Mouse (Mus musculus): ENCODE measurements around the gene Khdc4. TPM values are rescaled to one million over a fixed set of nuclear protein-coding genes. Genes with fewer than 3 reads are reported as not detected.

The Khdc4 gene
- total and polyA plus RNA-seq, 3 experiments: 47.4 to 71.0 TPM; not detected in 1

DNA sequence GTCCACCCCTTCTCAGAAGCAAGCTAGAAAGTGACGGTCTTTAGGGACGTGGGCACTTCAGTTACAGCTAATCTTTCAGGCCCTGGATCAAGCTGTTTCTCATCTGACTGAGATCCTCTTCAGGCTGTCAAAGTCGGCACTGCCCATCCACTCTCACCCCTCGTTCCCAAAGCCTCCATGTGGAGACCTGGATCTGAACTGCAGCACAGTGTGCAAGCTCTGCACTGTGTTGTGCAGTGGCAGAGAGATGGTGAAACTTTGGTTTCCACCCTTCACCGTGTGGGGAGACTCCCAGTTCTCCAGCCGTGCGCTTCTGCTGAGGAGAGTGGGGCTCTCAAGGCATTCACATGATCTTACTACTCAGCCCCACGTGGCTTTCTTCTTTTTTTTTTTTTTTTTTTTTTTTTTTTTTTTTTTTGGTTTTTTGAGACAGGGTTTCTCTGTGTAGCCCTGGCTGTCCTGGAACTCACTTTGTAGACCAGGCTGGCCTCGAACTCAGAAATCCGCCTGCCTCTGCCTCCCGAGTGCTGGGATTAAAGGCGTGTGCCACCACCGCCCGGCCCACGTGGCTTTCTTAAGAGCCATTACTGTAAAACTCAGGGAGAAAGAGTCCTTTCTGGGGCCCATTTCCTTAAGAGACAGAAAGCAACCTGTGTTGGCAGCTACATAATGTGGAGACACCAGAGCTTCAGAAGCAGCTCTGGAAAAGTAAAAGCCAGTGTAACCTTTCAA is 60.7 kb downstream of the Khdc4 start:
- DNase-seq (ENCODE audit: low read depth, low spot score): peak; percentile 72
- Histone ChIP-seq H3K27me3 (ENCODE audit: control insufficient read depth in 1 of 2, insufficient read depth in 2 of 2, low read length in 2 of 2) (no peaks in the 10 kb centered on the region), H3K4me3 (ENCODE audit: control insufficient read depth in 1 of 2, insufficient read depth in 1 of 2, low read depth in 2 of 2, low read length in 2 of 2) (peak overlapping the region; percentile 55 to 79), H3K4me1 (ENCODE audit: control insufficient read depth in 1 of 2, insufficient read depth in 2 of 2, low read length in 2 of 2) (peaks cover 0 to 21% of the 10 kb centered on the region in 2 experiments; a peak in 3 of 4 replicates), H3K36me3 (ENCODE audit: control insufficient read depth in 1 of 2, insufficient read depth in 2 of 2, low read length in 2 of 2) (peaks cover 0 to 7% of the 10 kb centered on the region in 2 experiments; a peak in 2 of 4 replicates), H3K79me2 (ENCODE audit: control insufficient read depth, insufficient read depth, low read length, poor library complexity) (no peaks in the 10 kb centered on the region; the same call in 1 of the 2 replicates), H3K9me3 (replicated peaks; ENCODE audit: insufficient read depth, low read length) (no peaks in the 10 kb centered on the region), H3K27ac (ENCODE audit: control insufficient read depth, low read depth, low read length) (peak overlapping the region; percentile 62), H3K9ac (ENCODE audit: control insufficient read depth, low read depth, low read length, poor library complexity, severe bottlenecking) (peak overlapping the region; percentile 72)
- TF ChIP-seq ETS1 (IDR thresholded peaks at IDR 0.05; ENCODE audit: low read depth, low read length): 0 out of 2 replicates have a peak, but pooled peaks have one; percentile 7
- peak; percentile 89 for TF ChIP-seq MAX (IDR thresholded peaks at IDR 0.05; ENCODE audit: low read length)
- peak; percentile 50 for TF ChIP-seq NELFE (IDR thresholded peaks at IDR 0.05; ENCODE audit: low read depth, low read length)
- no peak for TF ChIP-seq E2F4 (IDR thresholded peaks at IDR 0.05; ENCODE audit: borderline replicate concordance, low read depth, low read length)
- no peak for TF ChIP-seq GATA1 (IDR thresholded peaks at IDR 0.05; ENCODE audit: low read depth, low read length)
- no peak for TF ChIP-seq HCFC1 (IDR thresholded peaks at IDR 0.05; ENCODE audit: low read depth, low read length)
- TF ChIP-seq MYB (IDR thresholded peaks at IDR 0.05; ENCODE audit: low read depth, low read length): no peak
- no peak for TF ChIP-seq MAFK (IDR thresholded peaks at IDR 0.05; ENCODE audit: borderline replicate concordance, low read depth, low read length)
- TF ChIP-seq EP300 (IDR thresholded peaks at IDR 0.05; ENCODE audit: low read depth in 1 of 2, low read length in 2 of 2): no peak
- TF ChIP-seq MXI1 (IDR thresholded peaks at IDR 0.05; ENCODE audit: low read depth, low read length): peak; percentile 95
- TF ChIP-seq TAL1 (IDR thresholded peaks at IDR 0.05; ENCODE audit: low read length): no peak
- TF ChIP-seq MAZ (IDR thresholded peaks at IDR 0.05; ENCODE audit: low read depth, low read length): no peak
- peak in 1 of 2 experiments; percentile 42; a peak in 1 of 4 replicates for TF ChIP-seq POLR2A (IDR thresholded peaks at IDR 0.05; ENCODE audit: control insufficient read depth in 1 of 2, insufficient read depth in 1 of 2, low read depth in 1 of 2, low read length in 2 of 2, poor library complexity in 1 of 2)
- TF ChIP-seq SIN3A (IDR thresholded peaks at IDR 0.05; ENCODE audit: low read length): peak; percentile 31; the same call in 1 of the 2 replicates
- TF ChIP-seq RCOR1 (IDR thresholded peaks at IDR 0.05; ENCODE audit: low read depth, low read length): no peak
- no peak for TF ChIP-seq ZMIZ1 (IDR thresholded peaks at IDR 0.05; ENCODE audit: low read depth, low read length)
- TF ChIP-seq KAT2A (conservative IDR thresholded peaks at IDR 0.05; ENCODE audit: low read depth, low read length): no peak
- no peak for TF ChIP-seq CHD2 (IDR thresholded peaks at IDR 0.05; ENCODE audit: low read length)
- TF ChIP-seq MEF2A (IDR thresholded peaks at IDR 0.05; ENCODE audit: extremely low read depth, insufficient replicate concordance, low read depth, low read length, poor library complexity, severe bottlenecking): no peak
- TF ChIP-seq UBTF (IDR thresholded peaks at IDR 0.05; ENCODE audit: borderline replicate concordance, insufficient read depth, low read depth, low read length): no peak
- TF ChIP-seq ELF1 (IDR thresholded peaks at IDR 0.05; ENCODE audit: low read depth, low read length): no peak
- no peak for TF ChIP-seq POLR2AphosphoS2 (IDR thresholded peaks at IDR 0.05; ENCODE audit: low read length)
- TF ChIP-seq USF2 (IDR thresholded peaks at IDR 0.05; ENCODE audit: borderline replicate concordance in 1 of 2, insufficient read depth in 1 of 2, low read depth in 1 of 2, low read length in 2 of 2): peak in 1 of 2 experiments; percentile 46; a peak in 1 of 4 replicates
- 0 out of 2 replicates have a peak, but pooled peaks have one; percentile 1 for TF ChIP-seq ZC3H11A (IDR thresholded peaks at IDR 0.05; ENCODE audit: low read depth, low read length)
- TF ChIP-seq NRF1 (IDR thresholded peaks at IDR 0.05; ENCODE audit: insufficient read depth, low read depth, low read length, poor library complexity, severe bottlenecking): no peak
- no peak for TF ChIP-seq GABPA (IDR thresholded peaks at IDR 0.05; ENCODE audit: low read depth, low read length)
- no peak for TF ChIP-seq POLR2AphosphoS5 (IDR thresholded peaks at IDR 0.05; ENCODE audit: borderline replicate concordance, low read depth, low read length)
- peak; percentile 92 for TF ChIP-seq ZNF384 (IDR thresholded peaks at IDR 0.05; ENCODE audit: low read depth, low read length)
- no peak for TF ChIP-seq BHLHE40 (IDR thresholded peaks at IDR 0.05; ENCODE audit: borderline replicate concordance, low read depth, low read length)
- TF ChIP-seq ZKSCAN1 (IDR thresholded peaks at IDR 0.05; ENCODE audit: low read depth, low read length): 0 out of 2 replicates have a peak, but pooled peaks have one; percentile 2
- TF ChIP-seq JUND (IDR thresholded peaks at IDR 0.05; ENCODE audit: low read depth, low read length): no peak
- peak; percentile 34 for TF ChIP-seq TBP (IDR thresholded peaks at IDR 0.05; ENCODE audit: low read depth, low read length)
- TF ChIP-seq CHD1 (IDR thresholded peaks at IDR 0.05; ENCODE audit: low read depth, low read length): no peak
- peak; percentile 80 for TF ChIP-seq USF1 (IDR thresholded peaks at IDR 0.05; ENCODE audit: low read depth, low read length)
- TF ChIP-seq SMC3 (IDR thresholded peaks at IDR 0.05; ENCODE audit: low read depth, low read length): no peak

Data from MEL (cell line).